Mouse (Mus musculus): Measurements from ENCODE around the gene Pcdh9. TPM values are rescaled to one million over a fixed set of nuclear protein-coding genes. Genes with fewer than 3 reads are reported as not detected.

Gene Pcdh9
- total RNA-seq, 4 experiments from 2014 or later, result 0.17 to 0.48 (median 0.39) TPM

- no peak for DNase-seq (ENCODE audit: low spot score in 2 of 2)
These were observed 707.6 kb downstream of the Pcdh9 start for GRCm38 (mm10) chr14:93182606-93183491.

- no peak for DNase-seq (ENCODE audit: low spot score in 2 of 2)
These were observed 721.3 kb downstream of the Pcdh9 start for GRCm38 (mm10) chr14:93169201-93169600.

- DNase-seq (ENCODE audit: low spot score in 2 of 2), result no peak
These were observed 722.1 kb downstream of the Pcdh9 start for GRCm38 (mm10) chr14:93168367-93168766.

GRCm38 (mm10) chr14:93143414-93143813, 747.1 kb downstream of the Pcdh9 start:
- no peak for DNase-seq (ENCODE audit: low spot score in 2 of 2)

- DNase-seq (ENCODE audit: low spot score in 2 of 2), result no peak
These were observed 748.4 kb downstream of the Pcdh9 start for GRCm38 (mm10) chr14:93142076-93142475.

- no peak for DNase-seq (ENCODE audit: low spot score in 2 of 2)
These were observed 763.5 kb downstream of the Pcdh9 start for GRCm38 (mm10) chr14:93126993-93127392.

GRCm38 (mm10) chr14:93102755-93103154, 787.7 kb downstream of the Pcdh9 start:
- no peak for DNase-seq (ENCODE audit: low spot score in 2 of 2)

- no peak for DNase-seq (ENCODE audit: low spot score in 2 of 2)
These were observed 795.4 kb downstream of the Pcdh9 start for GRCm38 (mm10) chr14:93095081-93095480.

- DNase-seq (ENCODE audit: low spot score in 2 of 2), result no peak
These were observed 797.7 kb downstream of the Pcdh9 start for GRCm38 (mm10) chr14:93092806-93093205.

- DNase-seq (ENCODE audit: low spot score in 2 of 2), result no peak
These were observed 804.8 kb downstream of the Pcdh9 start for GRCm38 (mm10) chr14:93085646-93086045.

- DNase-seq (ENCODE audit: low spot score in 2 of 2), result no peak
These were observed 807.3 kb downstream of the Pcdh9 start for GRCm38 (mm10) chr14:93083140-93083539.

- no peak for DNase-seq (ENCODE audit: low spot score in 2 of 2)
These were observed 809.6 kb downstream of the Pcdh9 start for GRCm38 (mm10) chr14:93080910-93081309.

- no peak for DNase-seq (ENCODE audit: low spot score in 2 of 2)
These were observed 814.7 kb downstream of the Pcdh9 start for GRCm38 (mm10) chr14:93075761-93076160.

- DNase-seq (ENCODE audit: low spot score in 2 of 2), result no peak
These were observed 818.1 kb downstream of the Pcdh9 start for GRCm38 (mm10) chr14:93072346-93072745.

GRCm38 (mm10) chr14:93070140-93070539, 820.3 kb downstream of the Pcdh9 start:
- no peak for DNase-seq (ENCODE audit: low spot score in 2 of 2)

GRCm38 (mm10) chr14:93067411-93068336, 822.8 kb downstream of the Pcdh9 start:
- DNase-seq (ENCODE audit: low spot score in 2 of 2), result no peak

- no peak for DNase-seq (ENCODE audit: low spot score in 2 of 2)
These were observed 823.6 kb downstream of the Pcdh9 start for GRCm38 (mm10) chr14:93066732-93067410.

- no peak for DNase-seq (ENCODE audit: low spot score in 2 of 2)
These were observed 828.5 kb downstream of the Pcdh9 start for GRCm38 (mm10) chr14:93061824-93062620.

- DNase-seq (ENCODE audit: low spot score in 2 of 2), result no peak
These were observed 831.7 kb downstream of the Pcdh9 start for GRCm38 (mm10) chr14:93058799-93059198.

GRCm38 (mm10) chr14:93055997-93056396, 834.5 kb downstream of the Pcdh9 start:
- DNase-seq (ENCODE audit: low spot score in 2 of 2), result no peak

GRCm38 (mm10) chr14:93040591-93040990, 849.9 kb downstream of the Pcdh9 start:
- no peak for DNase-seq (ENCODE audit: low spot score in 2 of 2)

All from gastrocnemius, adult 8-10 months (tissue).